Mouse (Mus musculus): Measurements from ENCODE around the gene Esyt2.

Esyt2 gene

DNA sequence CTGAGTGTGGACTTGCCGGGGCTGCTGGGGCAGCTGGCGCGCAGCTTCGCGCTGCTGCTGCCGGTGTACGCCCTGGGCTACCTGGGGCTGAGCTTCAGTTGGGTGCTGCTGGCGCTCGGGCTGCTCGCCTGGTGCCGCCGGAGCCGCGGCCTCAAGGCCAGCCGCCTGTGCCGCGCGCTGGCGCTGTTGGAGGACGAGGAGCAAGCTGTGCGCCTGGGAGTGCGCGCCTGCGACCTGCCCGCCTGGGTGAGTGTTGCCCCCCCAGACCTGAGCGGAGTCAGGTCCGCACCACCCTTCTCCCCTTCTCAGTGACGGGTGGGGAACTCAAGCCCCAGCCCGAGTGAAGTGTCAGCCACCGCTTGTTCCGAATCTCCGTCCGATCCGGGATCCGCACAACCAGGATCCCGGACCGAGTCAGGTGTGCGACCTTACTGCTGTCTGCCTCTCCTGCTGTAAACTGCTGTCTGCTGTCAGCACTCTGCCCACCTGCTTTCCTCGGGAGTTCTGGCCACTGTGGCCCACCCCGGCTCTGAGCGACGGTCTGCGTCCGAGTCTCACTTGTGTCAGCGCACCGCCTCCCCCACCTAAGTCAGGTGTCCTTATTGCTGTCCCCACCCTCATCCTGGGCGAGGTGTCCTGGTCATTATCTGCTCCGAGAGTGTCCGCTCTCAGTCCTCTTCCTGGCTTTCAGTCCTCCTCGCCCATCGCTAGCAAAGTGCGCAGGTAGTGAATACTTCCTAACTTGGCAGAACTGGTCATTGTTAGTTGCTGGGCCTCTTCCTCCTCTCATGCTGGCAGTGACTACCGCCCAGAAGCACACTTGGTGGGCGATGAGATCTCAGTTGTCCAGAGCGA lies 658 bp downstream of the Esyt2 start:
- peak; percentile 30 for DNase-seq

DNA sequence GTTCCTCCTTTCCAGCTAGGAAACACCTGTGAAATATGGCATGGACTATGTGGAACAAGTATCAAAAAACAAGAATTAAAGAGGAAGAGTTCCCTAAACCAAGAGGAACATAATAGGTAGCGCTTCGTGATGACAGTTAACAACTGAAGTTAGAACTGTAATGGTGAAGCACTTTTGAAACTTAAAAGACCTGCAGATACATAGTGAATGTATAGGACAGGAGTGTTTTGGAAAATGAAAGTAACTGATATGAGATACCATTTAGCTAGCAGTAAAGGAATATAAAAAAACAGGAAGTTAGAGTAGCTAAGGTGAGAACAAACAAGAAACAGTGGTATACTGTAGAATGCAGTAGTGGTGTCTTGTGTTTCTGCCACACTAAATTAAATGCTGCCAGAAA lies 1.9 kb downstream of the Esyt2 start:
- no peak for DNase-seq

DNA sequence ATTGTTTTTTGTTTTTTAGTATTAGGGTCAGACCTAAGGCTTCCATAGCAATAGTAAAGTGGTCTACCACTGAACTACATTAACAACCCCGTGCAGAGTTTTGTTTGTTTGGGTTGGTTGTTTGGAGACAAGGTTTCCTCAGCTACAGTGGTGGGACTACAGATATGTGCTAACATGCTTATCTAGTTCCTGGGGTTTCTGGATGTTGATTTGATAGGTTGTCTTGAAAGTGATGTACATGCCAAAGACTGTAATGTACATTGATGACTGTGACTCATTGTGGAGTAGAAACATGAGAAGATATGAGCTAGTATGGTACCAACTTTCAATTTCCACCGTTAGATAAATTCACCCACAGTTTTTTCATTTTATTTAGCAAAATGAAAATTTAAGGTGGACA lies 2.5 kb downstream of the Esyt2 start:
- DNase-seq = no peak

DNA sequence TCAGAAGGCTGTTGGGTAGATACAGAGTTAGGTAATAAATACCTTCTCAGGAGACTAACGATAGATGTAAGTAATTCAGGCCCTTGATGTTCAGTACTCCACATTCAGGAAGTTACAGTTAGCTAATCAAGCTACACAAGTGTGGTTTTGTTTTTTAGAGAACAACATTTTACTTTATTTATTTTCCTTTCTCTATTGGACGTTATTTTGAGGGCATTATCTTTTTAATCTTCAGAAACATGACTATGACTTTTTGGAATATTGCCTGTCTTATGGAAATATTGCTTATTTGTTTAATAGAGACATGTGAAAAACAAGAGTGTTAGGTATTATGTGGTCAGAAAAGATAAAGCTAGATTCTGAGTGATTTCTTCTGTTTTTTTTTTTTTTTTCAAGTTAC lies 12.2 kb downstream of the Esyt2 start:
- DNase-seq = no peak

DNA sequence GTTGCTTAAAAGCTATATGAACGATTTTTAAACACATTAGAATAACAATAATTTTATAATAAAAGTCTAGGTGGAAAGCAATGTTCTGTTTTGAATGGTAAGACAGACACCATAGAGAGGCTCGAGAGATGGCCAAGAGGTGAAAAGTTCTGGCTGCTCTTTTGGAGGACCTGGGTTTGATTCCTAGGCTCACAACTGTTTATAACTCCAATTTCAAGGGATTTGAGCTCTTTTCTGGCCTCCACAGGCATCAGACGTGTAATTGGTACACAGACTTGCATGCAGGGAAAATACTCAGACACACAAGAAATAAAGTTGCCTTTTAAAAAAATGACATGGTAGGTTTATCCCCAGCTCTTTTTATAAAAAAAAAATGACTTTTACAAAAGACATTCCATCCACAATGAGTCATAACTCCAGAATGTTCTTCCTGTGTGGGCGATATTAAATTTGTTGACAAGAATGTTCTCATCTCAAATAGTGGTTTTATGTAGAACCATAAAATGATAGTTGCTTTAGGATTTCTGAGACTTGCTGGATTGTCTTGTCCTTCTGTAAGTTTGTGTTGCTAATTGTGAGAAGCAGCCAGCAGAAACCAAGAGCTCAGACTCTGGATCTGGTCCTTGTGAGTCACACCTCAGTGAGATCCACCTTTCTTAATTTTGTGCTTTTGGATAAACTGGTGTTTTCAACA lies 12.8 kb downstream of the Esyt2 start:
- DNase-seq = no peak

DNA sequence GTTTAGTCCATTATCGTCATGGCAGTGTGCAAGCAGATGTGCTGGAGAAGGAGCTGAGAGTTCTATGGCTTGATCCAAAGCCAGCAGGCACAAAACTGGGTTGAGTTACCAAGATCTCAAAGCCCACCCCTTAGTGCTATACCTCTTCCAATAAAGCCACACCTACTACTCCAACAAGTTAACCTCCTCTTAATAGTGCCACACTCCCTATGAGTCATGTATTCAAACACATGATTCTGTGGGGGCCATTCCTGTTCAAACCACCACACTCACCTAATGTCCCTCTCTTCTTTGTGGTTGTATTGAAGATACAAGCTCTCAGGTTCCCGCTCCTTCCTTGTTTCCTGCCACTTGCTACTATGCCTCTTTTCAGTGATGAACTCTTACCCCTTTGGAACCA lies 18.9 kb downstream of the Esyt2 start:
- no peak for DNase-seq

DNA sequence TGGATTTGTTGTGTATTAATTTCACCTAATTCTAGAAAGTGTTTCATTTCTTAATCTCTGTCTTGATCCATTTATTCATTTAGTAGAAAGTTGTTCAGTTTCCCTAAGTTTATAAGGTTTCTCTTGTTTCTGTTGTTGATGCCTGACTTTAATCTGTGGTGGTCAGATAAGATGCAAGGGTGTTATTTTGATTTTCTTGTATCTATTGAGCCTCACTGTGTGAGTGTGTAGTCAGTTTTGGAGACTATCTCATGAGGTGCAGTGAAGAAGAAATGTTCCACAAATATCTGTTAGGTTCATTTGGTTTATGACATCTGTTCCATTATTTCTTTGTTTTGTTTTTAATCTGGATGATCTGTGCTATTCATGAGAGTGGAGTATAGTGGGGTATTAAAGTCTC lies 21.2 kb downstream of the Esyt2 start:
- DNase-seq = no peak

DNA sequence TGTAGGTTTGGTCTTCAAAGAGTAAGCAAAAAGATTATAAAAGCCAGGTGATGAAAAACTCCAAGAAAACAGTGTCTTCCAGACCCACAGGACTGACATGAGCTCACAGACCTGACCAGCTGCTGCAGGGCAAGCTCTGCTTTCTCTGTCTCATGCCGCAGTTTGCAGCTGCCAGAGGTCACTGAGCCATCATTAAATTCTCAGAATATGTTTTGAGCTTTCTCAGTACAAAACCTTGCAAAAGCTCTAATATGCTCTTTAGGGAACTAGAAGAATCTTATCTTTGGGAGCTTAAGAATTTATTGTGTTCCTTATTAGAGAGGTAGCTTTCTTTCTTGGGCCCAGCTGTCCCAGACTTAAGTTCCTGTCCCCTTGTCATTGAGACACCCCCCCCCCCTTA lies 25.0 kb downstream of the Esyt2 start:
- no peak for DNase-seq

DNA sequence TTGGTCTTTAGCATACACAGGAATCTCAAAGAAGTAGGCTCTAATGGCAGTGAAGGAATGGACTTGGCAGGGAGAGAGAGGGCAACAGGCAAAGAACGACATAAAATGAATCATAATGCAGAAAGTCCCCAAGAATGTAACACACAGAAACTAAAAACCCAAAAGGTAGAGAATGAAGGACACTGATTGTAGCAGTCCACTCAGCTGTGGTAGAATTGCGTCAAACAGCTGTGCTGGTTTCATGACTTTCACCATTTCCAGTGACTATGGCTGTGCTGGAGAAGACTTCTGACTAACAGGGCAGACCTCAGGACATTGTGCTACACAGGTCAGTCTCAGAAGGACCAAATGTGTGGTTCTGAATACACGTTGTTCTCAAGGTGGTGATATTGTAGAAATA lies 26.9 kb downstream of the Esyt2 start:
- DNase-seq = no peak

DNA sequence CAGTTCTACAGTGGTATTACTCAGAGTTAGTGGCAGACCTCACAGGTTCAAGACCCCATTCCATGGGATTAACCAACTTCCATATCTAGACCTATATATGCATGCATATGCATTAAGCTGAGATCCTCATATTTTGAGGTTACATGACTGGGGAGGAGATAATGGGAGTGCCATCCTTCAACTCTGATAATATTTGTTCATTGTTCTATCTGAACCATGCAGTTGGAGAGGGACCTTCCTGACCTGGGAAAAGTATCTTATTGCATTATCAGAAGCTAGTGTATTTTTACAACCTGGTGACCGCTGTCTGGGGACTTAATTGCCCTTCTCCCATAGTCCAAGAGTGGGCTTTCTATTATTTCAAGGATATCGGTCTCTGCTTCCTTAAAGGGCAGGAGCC lies 27.6 kb downstream of the Esyt2 start:
- no peak for DNase-seq

DNA sequence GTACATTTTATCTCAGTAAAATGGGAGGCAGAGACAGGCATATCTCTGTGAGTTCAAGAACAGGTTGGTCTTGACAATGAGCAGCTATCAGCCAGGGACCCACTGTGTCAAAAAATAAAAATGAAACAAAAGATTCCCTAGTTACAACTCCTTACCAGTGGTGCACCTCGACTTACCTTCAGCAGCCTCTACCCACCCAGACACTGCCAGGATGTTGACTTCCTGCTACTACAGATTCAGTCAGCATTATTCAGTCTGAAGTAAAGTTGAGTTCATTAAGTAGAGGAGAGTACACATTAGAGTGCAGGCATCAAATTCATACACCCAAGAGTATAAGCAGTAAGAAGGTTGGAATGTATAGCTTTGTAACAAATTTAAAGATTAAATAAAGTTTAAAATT lies 32.8 kb downstream of the Esyt2 start:
- DNase-seq = no peak

DNA sequence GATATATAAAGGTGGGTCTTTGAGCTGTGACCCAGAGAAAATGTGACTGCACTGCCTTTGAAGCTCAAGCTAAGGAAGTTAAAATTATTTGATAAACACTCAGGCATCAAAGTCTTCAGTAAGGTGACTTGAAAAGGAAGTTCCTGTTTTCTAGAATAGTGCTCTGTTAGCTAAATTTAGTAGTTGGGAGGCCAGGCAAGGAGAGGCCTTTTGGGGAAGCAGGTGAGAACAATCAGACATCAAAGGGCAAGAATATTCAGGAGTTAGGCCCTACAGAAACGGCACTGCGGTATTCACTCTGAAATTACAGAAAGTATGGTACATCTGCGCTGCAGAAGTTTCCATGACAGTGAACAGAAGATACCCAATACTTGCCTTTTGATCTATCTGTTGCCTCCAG lies 34.5 kb downstream of the Esyt2 start:
- DNase-seq = no peak

DNA sequence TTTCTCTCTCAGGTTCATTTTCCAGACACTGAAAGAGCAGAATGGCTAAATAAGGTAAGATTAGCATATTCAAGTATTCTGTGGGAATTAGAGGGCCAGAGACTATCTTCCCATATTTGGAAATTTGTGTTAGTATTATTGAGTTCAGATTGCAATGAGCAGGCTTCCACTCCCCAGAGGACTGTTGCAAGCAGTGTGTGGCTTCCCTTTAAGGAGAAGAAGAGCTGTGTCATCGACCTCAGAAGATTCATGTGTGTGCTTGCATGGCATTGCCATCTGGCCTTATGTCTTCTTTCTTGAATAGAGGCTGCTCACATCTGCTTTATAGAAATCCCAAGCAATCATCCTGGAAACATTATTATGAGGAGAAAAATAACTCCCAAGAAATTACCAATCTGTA lies 36.8 kb downstream of the Esyt2 start:
- no peak for DNase-seq

DNA sequence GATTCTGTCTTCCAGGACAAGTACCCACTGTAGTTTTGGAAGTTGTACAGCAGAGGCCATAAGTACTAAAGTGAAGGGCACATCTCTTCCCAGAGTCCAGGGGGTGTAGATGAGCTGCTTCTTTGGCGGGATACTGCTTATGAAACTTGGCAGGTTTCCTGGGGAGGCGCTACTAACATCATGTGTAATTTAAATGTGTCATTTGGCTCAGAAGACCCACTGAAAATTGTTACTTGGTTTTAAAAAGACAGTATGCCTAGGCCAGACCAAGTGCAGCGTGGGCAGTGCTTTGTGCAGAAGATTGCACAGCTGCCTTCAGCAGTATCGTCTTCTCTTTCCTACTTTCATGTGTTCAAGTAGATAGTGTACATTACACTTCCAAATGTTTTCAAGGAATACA lies 44.5 kb downstream of the Esyt2 start:
- DNase-seq = no peak

DNA sequence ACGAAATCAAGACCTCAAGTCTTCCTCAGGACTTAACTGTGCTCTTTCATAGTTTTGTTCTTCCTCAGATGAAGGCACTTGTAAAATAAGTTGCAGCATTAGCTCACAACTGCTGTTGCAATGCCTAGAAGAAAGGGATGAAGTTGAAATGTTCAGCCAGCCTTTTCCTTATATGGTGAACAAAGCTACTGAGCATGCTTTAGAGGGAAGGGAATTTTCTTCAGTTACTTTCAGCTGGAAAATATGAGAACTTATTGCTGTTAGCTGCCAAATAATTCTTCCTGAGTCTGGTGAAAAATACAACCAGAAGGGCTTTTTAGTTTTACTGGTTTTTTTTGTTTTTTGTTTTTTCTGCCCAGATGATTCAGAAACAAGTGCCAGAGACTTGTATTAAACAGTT lies 45.2 kb downstream of the Esyt2 start:
- DNase-seq = no peak

DNA sequence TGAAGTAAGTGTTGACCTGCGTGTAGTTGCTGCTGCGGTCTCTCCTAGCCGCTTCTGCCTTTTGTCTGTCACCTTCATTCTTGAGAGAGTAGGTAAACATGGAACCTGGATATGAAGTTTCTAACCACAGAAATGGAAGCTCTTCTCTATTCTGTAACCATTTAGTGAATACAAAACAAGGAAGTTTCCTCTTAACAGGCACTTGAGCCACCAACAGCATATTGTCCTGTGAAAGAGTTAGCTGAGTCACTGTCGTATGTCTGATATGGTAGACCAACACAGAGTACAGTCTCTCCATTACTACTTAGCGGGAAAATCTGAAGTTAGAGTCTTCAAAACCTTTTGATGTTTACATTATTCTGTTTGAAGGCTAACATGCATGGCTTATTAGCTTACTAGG lies 53.3 kb downstream of the Esyt2 start:
- DNase-seq = no peak

DNA sequence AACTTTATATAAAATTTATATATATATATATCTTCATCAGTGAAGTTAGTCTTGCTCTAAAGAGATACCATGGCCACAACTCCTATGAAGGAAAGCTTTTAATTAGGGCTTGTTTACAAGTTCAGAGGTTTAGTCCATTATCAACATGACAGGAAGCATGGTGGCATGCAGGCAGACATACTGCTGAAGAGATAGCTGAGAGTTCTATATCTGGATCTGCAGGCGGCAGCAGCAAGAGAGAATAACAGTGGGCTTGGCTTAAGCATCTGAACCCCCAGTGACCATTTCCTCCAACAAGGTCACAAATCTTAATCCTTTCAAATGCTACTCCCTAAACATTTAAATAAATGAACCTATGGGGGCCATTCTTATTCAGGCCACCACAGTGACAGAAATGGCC lies 59.2 kb downstream of the Esyt2 start:
- DNase-seq = no peak

DNA sequence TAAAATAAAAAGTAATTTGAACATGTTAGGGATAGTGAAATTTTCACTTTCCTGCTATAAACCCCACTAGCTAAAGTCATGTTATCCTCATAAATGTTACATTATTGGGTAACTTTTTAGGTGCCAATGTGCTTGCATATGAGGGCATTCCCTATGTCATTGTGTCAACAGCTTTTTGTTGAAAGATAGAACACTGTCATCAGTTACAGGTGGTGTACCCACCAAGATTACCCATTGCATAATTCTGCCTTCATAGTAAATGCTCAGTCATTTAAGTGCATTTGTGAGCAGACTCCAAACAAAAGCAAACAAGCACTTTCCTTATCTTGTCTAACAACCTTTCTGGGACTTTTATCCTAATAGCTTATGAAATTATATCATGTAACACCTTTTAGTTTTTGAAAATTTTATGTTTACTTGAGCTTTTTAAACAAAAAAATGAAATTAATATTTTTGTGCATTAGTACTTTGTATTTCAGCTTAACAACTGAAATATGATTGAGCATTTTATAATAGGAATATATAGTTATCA lies 67.8 kb downstream of the Esyt2 start:
- no peak for DNase-seq

DNA sequence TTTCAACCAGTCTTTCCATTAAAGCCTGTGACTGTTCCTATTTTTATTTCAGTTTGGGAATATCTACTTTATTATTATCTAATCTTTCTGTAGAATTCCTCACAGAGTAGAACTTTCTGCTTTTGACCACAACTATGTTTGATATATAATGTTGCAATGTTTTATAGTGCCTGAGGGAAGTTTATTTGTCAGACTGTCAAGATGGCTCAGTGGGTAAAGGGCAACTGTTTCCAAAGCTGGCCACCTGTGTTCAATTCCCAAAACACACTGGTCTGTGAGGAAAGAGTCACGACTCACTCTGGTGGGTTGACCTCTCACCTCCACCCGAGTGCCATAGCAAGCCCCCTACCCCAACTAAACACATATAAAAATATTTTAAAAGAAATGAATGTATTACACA lies 68.4 kb downstream of the Esyt2 start:
- no peak for DNase-seq

DNA sequence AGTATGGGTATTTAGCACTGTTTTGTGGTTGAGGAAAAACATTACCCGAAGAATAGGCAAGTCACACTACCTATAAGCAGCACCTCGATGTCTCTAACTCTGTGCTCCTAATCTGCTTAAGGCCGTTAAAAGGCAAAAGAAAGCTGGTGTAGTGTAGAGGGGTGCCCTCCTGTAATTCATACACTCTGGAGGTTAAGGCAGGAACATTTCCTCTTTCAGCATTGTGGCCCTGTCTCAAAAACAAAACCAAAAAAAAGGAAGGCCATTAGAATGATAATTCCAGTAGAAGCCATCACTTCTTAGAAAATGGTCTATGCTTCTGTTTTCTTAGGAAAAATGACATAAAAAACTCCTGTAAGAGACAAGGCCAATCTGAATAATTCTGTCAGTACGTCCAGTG lies 70.0 kb downstream of the Esyt2 start:
- DNase-seq = no peak

DNA sequence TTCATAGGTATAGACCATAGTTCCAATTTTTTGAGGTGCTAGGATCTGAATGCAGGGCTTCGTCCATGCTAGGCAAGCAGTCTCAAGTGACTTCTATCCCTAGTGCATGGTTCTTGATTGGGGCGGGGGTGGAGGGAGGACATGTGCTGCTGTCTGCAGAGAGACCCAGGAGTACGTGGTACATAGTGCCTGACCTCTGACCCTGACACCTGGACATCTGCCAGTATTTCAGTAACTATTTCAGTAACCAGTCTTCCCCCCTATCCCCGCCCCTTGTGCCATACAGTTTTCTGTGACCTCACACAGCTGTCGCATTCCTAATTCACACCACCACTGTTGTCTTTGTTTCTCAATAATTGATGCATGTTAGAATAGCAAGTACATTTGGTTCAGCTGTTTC lies 71.4 kb downstream of the Esyt2 start:
- no peak for DNase-seq

DNA sequence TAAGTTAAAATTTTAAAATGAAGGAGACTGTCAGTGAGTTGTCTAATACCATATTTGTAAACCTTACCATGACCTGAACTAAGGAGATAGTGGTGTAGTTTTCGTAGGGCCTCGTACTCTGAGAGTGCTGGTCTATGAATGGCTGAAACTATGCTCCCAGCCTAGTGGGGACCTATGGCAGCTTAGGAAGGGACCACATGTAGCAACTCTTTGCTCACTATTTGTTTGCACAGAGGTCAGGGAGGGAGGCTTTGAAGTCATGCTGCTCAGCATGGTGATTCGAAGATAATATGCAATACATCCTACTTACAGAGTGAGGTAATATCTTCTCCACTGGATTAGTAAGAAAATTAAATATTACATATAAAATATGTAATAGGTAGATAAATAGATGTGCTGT lies 73.7 kb downstream of the Esyt2 start:
- no peak for DNase-seq

DNA sequence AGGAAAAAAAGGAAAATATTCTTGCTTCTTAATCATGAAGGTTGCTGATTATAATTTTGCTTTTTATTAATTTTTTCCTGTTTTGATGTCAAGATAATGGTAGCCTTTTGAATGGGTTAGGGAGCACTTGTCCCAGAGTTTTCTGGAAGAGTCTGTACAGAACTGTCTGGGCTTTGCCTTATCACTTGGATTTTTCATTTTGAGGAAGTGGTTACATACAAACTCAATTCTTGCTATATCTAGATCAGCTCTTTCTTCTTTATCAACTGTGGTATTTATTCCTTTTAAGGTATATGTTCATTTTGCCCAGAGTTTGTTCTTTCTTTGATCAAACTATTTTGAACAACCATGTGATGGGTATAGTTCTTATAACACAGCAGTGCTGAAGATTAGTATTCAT lies 81.1 kb downstream of the Esyt2 start:
- DNase-seq = no peak

DNA sequence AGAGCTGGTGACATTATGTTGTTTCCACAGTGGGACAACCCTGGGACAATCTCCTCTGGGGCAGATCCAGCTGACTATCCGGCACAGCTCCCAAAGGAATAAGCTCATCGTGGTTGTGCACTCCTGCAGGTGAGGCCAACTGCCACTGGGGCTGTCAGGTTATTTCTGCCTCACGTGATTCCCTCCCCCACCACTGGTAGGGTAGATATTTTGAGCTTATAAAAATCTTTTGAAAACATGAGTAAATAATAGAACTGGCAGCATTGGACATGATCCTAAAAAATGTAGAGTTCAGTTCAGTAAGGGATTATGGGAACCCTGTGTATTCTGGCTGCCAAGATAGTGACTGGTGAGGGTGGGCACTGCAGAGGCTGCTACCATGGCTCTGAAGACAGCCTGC lies 85.9 kb downstream of the Esyt2 start:
- DNase-seq = no peak

DNA sequence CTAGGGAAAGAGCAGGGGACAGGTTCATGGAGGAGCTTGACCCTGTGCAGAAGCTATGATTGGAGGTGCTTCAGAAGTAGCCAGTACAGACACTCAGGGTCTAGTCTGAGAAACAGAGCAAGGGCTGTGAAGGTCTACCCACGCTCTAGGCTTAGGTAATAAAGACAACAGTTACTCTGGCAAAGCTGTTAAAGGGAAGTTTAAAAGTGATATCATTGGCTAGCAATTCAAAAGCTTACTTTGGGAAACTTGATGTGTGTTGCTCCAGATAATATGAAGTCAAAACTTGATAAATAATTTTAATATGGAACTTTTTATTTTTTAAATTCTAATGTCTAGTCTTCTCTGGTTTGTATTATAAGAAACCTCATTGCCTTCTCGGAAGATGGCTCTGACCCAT lies 86.3 kb downstream of the Esyt2 start:
- no peak for DNase-seq
